Mouse (Mus musculus): Measurements from ENCODE around the gene Lrp8. TPM values are rescaled to one million over a fixed set of nuclear protein-coding genes. Genes with fewer than 3 reads are reported as not detected.

Gene Lrp8
- polyA plus RNA-seq, 1 experiment = 3.9 TPM

GRCm38 (mm10) chr4:107844971-107845370 lies 42.9 kb downstream of the Lrp8 start:
- Histone ChIP-seq H3K4me3 (ENCODE audit: low read depth, low read length) (no peak overlapping the region), H3K27ac (ENCODE audit: insufficient read depth, low read depth, low read length) (no peak overlapping the region), H3K4me1 (ENCODE audit: control insufficient read depth, insufficient read depth, insufficient read length, low read length) (no peaks in the 10 kb centered on the region), H3K27me3 (ENCODE audit: control insufficient read depth, insufficient read depth, low read length) (no peaks in the 10 kb centered on the region), H3K36me3 (ENCODE audit: control insufficient read depth, insufficient read depth, low read length) (no peaks in the 10 kb centered on the region)
- 2% methylated on average over 10 of the region's 10 CpGs for WGBS
- TF ChIP-seq POLR2A (IDR thresholded peaks at IDR 0.05; ENCODE audit: low read depth, low read length) (no peak), CTCF (IDR thresholded peaks at IDR 0.05; ENCODE audit: extremely low read depth, insufficient read length, insufficient replicate concordance, low read depth, low read length) (peak; percentile 87)

- H3K4me1 ChIP-seq (ENCODE audit: control insufficient read depth, insufficient read depth, insufficient read length, low read length) = no peaks in the 10 kb centered on the region
- 68% methylated on average over 7 of the region's 7 CpGs for WGBS
- no peak overlapping the region for H3K27ac ChIP-seq (ENCODE audit: insufficient read depth, low read depth, low read length)
- H3K4me3 ChIP-seq (ENCODE audit: low read depth, low read length) = no peak overlapping the region
- H3K36me3 ChIP-seq (ENCODE audit: control insufficient read depth, insufficient read depth, low read length) = no peaks in the 10 kb centered on the region
- no peak for TF ChIP-seq POLR2A (IDR thresholded peaks at IDR 0.05; ENCODE audit: low read depth, low read length)
- H3K27me3 ChIP-seq (ENCODE audit: control insufficient read depth, insufficient read depth, low read length) = no peaks in the 10 kb centered on the region
Observed at GRCm38 (mm10) chr4:107846795-107847194, 44.7 kb downstream of the Lrp8 start.

GRCm38 (mm10) chr4:107848546-107848945 lies 46.5 kb downstream of the Lrp8 start:
- TF ChIP-seq CTCF (IDR thresholded peaks at IDR 0.05; ENCODE audit: extremely low read depth, insufficient read length, insufficient replicate concordance, low read depth, low read length) (no peak), POLR2A (IDR thresholded peaks at IDR 0.05; ENCODE audit: low read depth, low read length) (no peak)
- WGBS = 76% methylated on average over 5 of the region's 5 CpGs
- H3K36me3 ChIP-seq (ENCODE audit: control insufficient read depth, insufficient read depth, low read length) = no peaks in the 10 kb centered on the region

GRCm38 (mm10) chr4:107849621-107850020 lies 47.6 kb downstream of the Lrp8 start:
- TF ChIP-seq CTCF (IDR thresholded peaks at IDR 0.05; ENCODE audit: extremely low read depth, insufficient read length, insufficient replicate concordance, low read depth, low read length) (no peak), POLR2A (IDR thresholded peaks at IDR 0.05; ENCODE audit: low read depth, low read length) (no peak)
- Histone ChIP-seq H3K36me3 (ENCODE audit: control insufficient read depth, insufficient read depth, low read length) (no peaks in the 10 kb centered on the region), H3K4me3 (ENCODE audit: low read depth, low read length) (no peak overlapping the region), H3K4me1 (ENCODE audit: control insufficient read depth, insufficient read depth, insufficient read length, low read length) (no peaks in the 10 kb centered on the region), H3K27ac (ENCODE audit: insufficient read depth, low read depth, low read length) (no peak overlapping the region), H3K27me3 (ENCODE audit: control insufficient read depth, insufficient read depth, low read length) (no peaks in the 10 kb centered on the region)
- 73% methylated on average over 9 of the region's 9 CpGs for WGBS

More at GRCm38 (mm10) chr4:107848546-107848945, 46.5 kb downstream of the Lrp8 start:
- H3K4me3 ChIP-seq (ENCODE audit: low read depth, low read length) = no peak overlapping the region
- H3K4me1 ChIP-seq (ENCODE audit: control insufficient read depth, insufficient read depth, insufficient read length, low read length) = no peaks in the 10 kb centered on the region
- no peaks in the 10 kb centered on the region for H3K27me3 ChIP-seq (ENCODE audit: control insufficient read depth, insufficient read depth, low read length)
- H3K27ac ChIP-seq (ENCODE audit: insufficient read depth, low read depth, low read length) = no peak overlapping the region

- no peaks in the 10 kb centered on the region for H3K27me3 ChIP-seq (ENCODE audit: control insufficient read depth, insufficient read depth, low read length)
- H3K27ac ChIP-seq (ENCODE audit: insufficient read depth, low read depth, low read length) = no peak overlapping the region
- no peaks in the 10 kb centered on the region for H3K4me1 ChIP-seq (ENCODE audit: control insufficient read depth, insufficient read depth, insufficient read length, low read length)
- no peaks in the 10 kb centered on the region for H3K36me3 ChIP-seq (ENCODE audit: control insufficient read depth, insufficient read depth, low read length)
- H3K4me3 ChIP-seq (ENCODE audit: low read depth, low read length) = no peak overlapping the region
- WGBS = 83% methylated on average over 8 of the region's 8 CpGs
- no peak for TF ChIP-seq CTCF (IDR thresholded peaks at IDR 0.05; ENCODE audit: extremely low read depth, insufficient read length, insufficient replicate concordance, low read depth, low read length)
- TF ChIP-seq POLR2A (IDR thresholded peaks at IDR 0.05; ENCODE audit: low read depth, low read length) = no peak
Observed at GRCm38 (mm10) chr4:107850091-107850490, 48.0 kb downstream of the Lrp8 start.

GRCm38 (mm10) chr4:107853333-107853732 lies 51.3 kb downstream of the Lrp8 start:
- TF ChIP-seq CTCF (IDR thresholded peaks at IDR 0.05; ENCODE audit: extremely low read depth, insufficient read length, insufficient replicate concordance, low read depth, low read length) (no peak), POLR2A (IDR thresholded peaks at IDR 0.05; ENCODE audit: low read depth, low read length) (no peak)
- no peak overlapping the region for H3K27ac ChIP-seq (ENCODE audit: insufficient read depth, low read depth, low read length)
- no peaks in the 10 kb centered on the region for H3K36me3 ChIP-seq (ENCODE audit: control insufficient read depth, insufficient read depth, low read length)
- WGBS = 60% methylated on average over 8 of the region's 8 CpGs
- H3K27me3 ChIP-seq (ENCODE audit: control insufficient read depth, insufficient read depth, low read length) = no peaks in the 10 kb centered on the region
- no peak overlapping the region for H3K4me3 ChIP-seq (ENCODE audit: low read depth, low read length)
- no peaks in the 10 kb centered on the region for H3K4me1 ChIP-seq (ENCODE audit: control insufficient read depth, insufficient read depth, insufficient read length, low read length)

- Histone ChIP-seq H3K27ac (ENCODE audit: insufficient read depth, low read depth, low read length) (no peak overlapping the region), H3K4me3 (ENCODE audit: low read depth, low read length) (no peak overlapping the region), H3K4me1 (ENCODE audit: control insufficient read depth, insufficient read depth, insufficient read length, low read length) (no peaks in the 10 kb centered on the region), H3K27me3 (ENCODE audit: control insufficient read depth, insufficient read depth, low read length) (no peaks in the 10 kb centered on the region), H3K36me3 (ENCODE audit: control insufficient read depth, insufficient read depth, low read length) (no peaks in the 10 kb centered on the region)
- 91% methylated on average over 7 of the region's 7 CpGs for WGBS
- TF ChIP-seq CTCF (IDR thresholded peaks at IDR 0.05; ENCODE audit: extremely low read depth, insufficient read length, insufficient replicate concordance, low read depth, low read length) = no peak
- TF ChIP-seq POLR2A (IDR thresholded peaks at IDR 0.05; ENCODE audit: low read depth, low read length) = no peak
Observed at GRCm38 (mm10) chr4:107853836-107854235, 51.8 kb downstream of the Lrp8 start.
